Mouse (Mus musculus) adrenal gland, adult (tissue): ENCODE data around the gene Rps18.

Source experiments
- DNase-seq, 2 experiments: peaks; one replicate each; pipeline ENCODE4 v3.0.0; 2022 to 2023; ENCODE audit warnings: low spot score in 1 of 2; ENCODE audit not compliant: inconsistent age in 2 of 2

The Rps18 gene

GRCm38 (mm10) chr17:33948090-33948904, 7.5 kb downstream of the Rps18 start:
- DNase-seq = peak in 1 of 2 experiments; percentile 24

GRCm38 (mm10) chr17:33947430-33948089, 8.2 kb downstream of the Rps18 start:
- DNase-seq = no peak

DNA sequence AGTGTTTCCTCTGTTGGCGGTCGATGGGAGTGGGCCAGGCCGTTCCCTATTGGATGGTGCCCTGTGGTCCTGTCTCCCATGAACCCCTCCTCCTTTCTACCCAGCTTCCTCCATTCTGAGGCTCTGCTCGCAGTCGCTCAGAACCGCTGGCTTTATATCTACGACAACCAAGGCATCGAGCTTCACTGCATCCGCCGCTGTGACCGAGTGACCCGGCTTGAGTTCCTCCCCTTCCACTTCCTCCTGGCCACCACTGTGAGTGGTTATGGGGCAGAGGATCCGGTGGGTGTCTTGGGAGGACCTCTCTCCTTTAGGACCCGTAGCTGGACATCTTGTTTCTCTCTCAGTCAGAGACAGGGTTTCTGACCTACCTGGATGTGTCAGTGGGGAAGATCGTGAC, 12.3 kb downstream of the Rps18 start:
- DNase-seq = no peak

GRCm38 (mm10) chr17:33941381-33941780, 14.4 kb downstream of the Rps18 start:
- DNase-seq = no peak

- DNase-seq = peak; percentile 52 to 68
Observed at GRCm38 (mm10) chr17:33940981-33941380, 14.8 kb downstream of the Rps18 start.

- peak; percentile 85 to 97 for DNase-seq
Observed at GRCm38 (mm10) chr17:33940206-33940805, 15.5 kb downstream of the Rps18 start, which contains the start of the genes Pfdn6 and Wdr46. Gene Pfdn6, minus strand, starts transcription at chr17:33940343. Gene Wdr46, plus strand, starts transcription at chr17:33940660.

GRCm38 (mm10) chr17:33938783-33939182, 17.0 kb downstream of the Rps18 start:
- DNase-seq = no peak

DNA sequence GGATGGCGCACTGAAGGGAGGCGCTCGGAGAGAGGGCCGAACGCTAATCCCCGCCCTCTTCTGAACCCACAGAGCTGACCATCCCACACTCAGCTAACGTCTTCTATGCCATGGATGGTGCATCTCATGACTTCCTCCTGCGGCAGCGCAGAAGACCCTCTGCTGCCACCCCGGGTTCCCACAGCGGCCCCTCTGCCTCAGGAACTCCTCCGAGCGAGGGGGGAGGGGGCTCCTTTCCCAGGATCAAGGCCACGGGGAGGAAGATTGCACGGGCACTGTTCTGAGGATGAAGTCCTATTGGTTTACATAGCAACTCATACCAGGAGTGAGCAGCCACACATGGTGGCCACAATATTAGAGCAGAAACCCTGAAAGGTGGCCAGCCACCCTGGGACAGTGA, 18.8 kb downstream of the Rps18 start:
- DNase-seq = no peak

DNA sequence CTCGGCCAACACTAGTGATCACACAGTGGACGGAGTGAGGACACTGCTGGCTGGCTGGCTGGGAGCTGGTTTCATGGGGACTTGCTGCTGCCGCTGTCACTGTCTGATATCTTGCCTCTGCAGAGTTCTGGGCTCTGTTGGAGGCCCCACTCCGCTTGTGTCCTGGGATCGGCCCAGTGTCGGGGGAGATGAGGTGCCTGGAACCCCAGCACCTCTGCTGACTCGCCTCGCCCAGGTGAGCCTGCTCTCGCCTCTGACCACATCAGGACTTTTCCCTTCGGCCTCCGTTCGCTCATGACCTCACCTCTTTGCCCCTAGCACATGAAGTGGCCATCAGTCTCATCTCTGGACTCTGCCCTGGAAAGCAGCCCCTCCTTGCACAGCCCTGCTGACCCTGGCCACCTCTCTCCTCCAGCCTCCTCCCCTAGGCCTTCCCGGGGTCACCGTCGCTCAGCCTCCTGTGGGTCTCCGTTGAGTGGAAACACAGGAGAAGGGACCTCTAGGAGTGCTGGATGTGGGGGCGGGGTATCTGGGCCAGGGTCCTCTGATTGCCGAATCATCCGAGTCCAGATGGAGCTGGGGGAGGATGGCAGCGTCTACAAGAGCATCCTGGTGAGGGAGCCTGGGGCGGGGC, 20.3 kb downstream of the Rps18 start:
- no peak for DNase-seq

GRCm38 (mm10) chr17:33932970-33933369, 22.8 kb downstream of the Rps18 start:
- no peak for DNase-seq

- DNase-seq = no peak
Observed at GRCm38 (mm10) chr17:33932448-33932847, 23.4 kb downstream of the Rps18 start.

DNA sequence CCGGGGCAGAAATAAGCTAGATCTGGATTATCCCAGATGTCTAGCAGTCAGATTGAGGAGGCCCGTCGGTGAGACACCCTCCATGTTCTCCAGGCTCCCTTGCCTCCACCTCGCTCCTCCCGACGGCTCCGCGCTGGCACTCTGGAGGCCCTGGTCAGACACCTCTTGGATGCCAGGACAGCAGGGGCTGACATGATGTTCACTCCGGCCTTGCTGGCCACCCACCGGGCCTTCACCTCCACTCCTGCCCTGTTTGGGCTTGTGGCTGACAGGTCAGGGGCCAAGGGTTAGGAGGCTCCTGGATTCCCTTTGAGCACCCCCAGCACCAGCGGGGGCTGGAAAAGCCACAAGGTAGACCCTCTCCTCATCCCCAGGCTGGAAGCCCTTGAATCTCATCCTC, 23.9 kb downstream of the Rps18 start:
- DNase-seq = no peak

GRCm38 (mm10) chr17:33931159-33931866, 24.5 kb downstream of the Rps18 start:
- peak in 1 of 2 experiments; percentile 60 for DNase-seq

DNA sequence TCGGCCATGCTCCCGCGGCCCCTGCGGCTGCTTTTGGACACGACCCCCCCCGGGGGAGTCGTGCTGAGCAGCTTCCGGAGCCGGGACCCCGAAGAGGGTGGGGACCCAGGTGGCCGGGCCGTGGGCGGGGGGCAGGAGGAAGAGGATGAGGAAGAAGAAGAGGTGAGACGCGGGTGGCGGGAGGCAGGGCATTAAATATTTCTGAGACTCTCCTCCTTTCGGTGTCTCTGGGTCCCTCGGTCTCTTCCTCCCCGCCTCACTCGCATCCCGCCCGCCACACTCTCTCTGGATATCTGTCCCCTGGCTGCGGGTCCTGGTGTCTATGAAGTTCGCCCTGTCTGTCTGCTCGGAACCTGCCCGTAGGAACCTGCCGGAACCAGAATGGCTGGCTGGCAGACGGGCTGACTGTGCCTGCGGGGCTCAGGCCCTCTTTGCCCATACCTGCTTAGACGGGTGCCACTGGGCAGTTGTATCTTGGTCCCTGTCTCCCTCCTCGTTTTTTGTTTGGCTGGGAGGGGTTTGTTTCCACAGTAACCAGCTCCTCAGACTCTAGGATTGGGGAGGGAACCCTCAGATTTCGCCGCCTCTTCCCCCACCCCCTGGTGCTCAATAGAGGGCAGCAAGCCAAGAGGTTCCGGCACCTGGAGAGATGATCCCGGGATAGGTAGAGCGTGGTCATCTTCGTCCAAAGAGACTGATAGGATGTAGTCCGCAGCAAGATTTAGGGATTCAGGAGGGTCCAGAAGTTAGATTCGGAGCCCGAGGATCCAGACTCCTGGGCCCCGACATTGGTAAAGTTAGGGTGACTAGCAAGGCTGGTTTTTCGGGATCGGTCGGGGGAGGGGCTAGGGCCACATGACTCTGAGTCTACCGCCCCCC, 25.3 kb downstream of the Rps18 start:
- DNase-seq = peak; percentile 78 to 91

GRCm38 (mm10) chr17:33929371-33930279, 26.2 kb downstream of the Rps18 start, which contains the start of gene Rgl2:
Gene Rgl2, plus strand, starts transcription at chr17:33929543.
- DNase-seq = peak; percentile 93 to 97

DNA sequence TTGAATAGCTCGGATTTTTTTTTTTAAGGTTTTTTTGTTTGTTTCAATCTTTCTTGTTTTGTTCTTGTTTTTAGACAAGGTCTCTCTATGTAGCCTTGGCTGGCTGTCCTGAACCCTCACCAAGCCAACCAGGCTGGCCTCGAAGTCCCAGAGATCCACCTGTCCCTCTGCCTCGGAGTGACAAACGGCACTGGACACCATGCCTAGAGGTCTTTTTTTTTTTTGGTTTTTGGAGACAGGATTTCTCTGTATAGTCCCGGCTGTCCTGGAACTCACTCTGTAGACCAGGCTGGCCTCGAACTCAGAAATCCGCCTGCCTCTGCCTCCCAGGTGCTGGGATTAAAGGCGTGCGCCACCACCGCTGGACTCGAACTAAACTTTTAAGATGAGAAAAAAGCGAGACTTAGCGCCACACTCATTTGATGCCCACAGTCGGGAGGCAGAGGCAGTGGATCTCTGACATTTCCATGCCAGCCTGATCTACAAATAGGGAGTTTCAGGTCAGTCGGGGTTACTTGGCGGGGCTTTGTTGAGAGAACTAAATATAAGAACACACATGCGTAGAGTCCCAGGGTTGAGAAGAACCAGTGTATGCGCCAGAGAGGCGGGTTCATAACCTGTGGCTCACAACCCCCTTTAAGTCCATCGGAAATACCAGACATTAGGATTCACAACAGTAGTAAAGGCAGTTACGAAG, 27.4 kb downstream of the Rps18 start:
- peak in 1 of 2 experiments; percentile 14 for DNase-seq

- DNase-seq = peak in 1 of 2 experiments; percentile 57
Observed at GRCm38 (mm10) chr17:33926207-33926932, 29.4 kb downstream of the Rps18 start.
